Mouse (Mus musculus) retina, embryonic 14.5 days (tissue): ENCODE measurements at regions not wholly inside any gene's neighbourhood (a gene's known extent, or its start where the extent isn't known, plus 50 kb on each side); places are given as distances from the start of the nearest gene placed in this dataset.
"Not testable (repeated sequence)": the region's sequence is repeated elsewhere in the genome, so short reads cannot be mapped to it uniquely, and the experiment has no call there.

Source experiments
- DNase-seq: peaks from one replicate; pipeline ENCODE4 v3.0.0-alpha.2; 2015; ENCODE audit warnings: low spot score

DNA sequence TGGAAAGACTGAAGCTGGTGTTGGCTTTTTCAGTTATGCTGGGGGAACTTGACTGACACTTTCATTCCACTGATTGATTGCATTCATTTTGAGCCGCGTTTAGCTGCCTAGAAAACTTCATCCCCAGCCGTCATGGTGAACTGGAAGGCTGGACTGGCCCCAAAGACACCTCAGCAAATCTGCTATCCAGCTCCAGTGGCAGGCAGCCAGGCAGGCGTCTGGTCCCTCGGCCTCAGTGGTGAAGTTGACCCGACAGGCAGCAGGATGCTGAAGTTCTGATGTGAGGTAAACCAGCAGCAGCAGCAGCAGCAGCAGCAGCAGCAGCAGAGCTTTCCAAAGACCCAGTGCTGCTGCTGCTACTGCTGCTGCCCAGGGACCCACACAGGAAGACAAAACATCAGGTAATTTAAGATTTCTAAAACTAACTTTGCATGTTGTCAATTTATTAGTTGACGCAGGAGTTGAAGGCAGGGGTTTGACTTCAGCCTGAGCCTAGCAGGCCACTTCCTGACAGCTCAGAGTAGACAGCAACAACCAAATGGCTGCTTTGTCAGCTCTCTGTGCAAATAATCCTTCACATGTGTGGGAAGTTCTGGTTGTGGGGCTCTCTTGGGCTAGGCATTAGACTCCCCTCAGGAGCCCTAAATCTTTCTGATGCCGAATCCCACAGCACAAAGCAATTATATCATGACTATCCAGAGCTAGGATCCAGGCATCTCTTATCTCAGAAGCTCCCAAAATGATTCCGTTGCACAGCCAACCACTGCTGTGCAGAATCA, 200.4 kb upstream of the Nhs start:
- DNase-seq, result no peak

DNA sequence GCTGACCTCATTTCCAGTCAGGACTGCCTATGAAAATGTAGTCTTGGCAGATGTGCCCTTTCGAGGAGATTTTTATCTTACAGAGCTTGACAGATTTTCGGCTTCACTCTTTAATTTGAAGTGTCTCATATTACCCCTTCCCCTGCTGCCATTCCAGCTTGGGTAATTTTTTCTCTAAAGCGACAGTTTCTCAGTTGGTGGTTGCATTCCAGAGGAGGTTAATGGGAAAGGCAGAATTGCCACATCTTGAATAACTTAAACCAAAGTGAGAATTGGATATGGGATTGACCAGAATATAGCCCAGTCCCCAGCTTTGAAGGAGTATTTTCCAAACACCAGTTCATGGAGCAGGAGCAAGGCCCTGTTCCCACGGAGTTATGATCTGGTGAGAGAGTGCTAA, 188.8 kb upstream of the Nhs start:
- DNase-seq, result no peak

DNA sequence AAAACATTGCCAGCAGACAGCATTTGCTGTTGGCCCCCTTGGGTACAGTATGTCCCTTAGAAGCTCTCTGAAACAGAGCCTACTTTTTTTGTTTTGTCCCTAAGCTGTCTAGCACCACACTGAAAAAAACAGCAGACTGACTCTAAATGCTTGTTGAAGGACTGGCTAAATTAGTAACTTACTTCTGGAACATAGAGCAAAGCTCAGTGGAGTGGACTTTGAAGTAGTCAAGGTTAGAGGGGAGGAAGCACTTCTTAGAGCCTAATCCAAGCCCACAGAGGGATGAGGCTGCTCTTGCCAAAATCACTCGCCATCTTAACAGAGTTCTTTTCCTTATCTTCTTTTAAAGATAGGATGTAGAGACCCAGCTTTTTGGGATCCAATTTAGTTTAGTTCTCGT, 188.4 kb upstream of the Nhs start:
- DNase-seq, result no peak

DNA sequence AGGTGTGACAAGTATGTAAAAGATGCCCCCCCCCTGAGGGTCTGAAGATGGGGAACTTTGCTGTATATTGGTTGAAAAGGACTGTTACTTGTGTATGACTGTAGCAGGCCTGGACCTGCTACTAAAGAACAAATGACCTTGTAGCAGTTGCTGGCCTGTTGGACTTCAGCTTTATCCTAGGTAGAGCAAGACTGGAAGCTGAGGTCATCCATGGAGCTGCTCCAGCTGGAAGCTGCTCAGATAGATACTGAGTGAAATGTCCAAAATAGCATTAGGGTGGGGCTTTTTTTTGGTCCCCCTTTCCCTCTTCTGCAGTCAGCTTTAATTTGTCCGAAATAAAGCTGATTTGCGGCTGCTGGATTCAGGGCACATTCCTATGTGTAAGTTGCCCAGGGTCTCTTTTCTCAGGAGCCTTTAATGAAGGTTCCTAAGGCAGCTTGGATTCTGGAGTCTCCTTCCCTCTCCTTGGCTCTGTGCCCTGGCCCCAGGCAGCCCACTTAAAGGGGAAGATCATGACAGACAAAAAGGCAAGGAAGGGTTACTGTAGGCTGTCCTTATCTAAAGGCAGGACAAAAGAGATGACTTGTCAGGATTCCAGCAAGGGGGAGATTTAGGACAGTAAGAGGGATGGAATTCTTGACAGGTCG, 186.1 kb upstream of the Nhs start:
- DNase-seq, result no peak

DNA sequence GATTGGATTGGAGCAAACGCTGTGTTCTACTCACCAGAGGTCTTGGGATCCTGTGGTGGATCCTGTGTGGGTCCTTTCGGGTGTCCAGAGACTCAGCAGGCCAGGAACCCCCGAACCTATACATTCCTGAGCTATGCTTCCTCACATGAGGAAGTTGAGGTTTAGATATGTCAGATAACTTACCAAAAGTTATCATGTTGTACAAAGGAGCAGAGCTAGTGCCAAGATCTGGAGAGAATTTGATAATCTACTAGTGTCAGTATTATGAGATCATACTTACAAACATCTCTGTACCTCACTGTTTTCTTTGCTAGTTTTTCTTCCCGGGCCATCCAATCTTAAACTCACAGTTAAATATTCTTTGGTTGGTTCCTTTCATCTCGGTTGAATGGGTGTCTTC, 172.6 kb upstream of the Nhs start:
- no peak for DNase-seq

- DNase-seq, result no peak
These were observed 148.1 kb upstream of the Nhs start for GRCm38 (mm10) chrX:162307646-162308045.

GRCm38 (mm10) chrX:162304145-162304544, 144.6 kb upstream of the Nhs start:
- DNase-seq, result no peak

GRCm38 (mm10) chrX:162302788-162303187, 143.3 kb upstream of the Nhs start:
- DNase-seq, result no peak

GRCm38 (mm10) chrX:162291234-162291633, 131.7 kb upstream of the Nhs start:
- no peak for DNase-seq

GRCm38 (mm10) chrX:162286155-162286554, 126.6 kb upstream of the Nhs start:
- DNase-seq, result not testable (repeated sequence)

DNA sequence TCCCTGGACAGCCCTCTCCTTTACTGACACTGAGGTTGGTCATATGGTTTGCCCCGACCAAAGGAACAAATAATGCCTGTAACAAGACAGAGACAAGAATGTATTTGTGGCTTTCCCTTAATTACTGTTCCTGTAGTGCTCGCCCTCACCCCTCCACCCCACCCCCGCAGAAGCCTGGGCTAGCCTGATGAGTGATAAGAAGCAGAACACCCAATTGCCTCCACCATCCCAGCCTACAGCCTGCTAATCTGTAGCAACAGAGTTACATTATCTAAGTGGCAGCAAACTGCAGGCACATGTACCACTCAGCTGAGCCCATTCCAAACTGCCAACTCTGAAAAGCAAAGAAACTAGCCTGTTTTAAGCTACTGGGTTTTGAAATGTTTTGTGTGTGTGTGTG, 124.7 kb upstream of the Nhs start:
- DNase-seq, result no peak

DNA sequence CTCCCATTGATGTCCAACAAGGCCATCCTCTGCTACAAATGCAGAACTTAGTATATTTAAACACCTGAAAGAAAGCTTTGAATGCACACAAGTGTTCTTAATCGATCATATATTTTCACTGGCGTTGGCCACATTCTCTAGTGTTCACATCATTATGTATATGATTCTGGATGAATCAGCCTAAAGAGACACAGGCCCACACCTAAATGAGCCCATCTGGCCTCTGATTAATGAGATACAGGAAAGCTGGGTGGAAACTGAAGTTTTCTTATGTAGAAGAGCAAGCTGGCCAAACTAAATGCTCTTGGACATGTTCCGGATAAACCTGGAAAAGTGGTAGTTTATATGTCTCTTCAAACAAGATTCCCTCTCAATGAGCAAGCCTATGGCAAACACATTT, 123.2 kb upstream of the Nhs start:
- DNase-seq, result no peak

DNA sequence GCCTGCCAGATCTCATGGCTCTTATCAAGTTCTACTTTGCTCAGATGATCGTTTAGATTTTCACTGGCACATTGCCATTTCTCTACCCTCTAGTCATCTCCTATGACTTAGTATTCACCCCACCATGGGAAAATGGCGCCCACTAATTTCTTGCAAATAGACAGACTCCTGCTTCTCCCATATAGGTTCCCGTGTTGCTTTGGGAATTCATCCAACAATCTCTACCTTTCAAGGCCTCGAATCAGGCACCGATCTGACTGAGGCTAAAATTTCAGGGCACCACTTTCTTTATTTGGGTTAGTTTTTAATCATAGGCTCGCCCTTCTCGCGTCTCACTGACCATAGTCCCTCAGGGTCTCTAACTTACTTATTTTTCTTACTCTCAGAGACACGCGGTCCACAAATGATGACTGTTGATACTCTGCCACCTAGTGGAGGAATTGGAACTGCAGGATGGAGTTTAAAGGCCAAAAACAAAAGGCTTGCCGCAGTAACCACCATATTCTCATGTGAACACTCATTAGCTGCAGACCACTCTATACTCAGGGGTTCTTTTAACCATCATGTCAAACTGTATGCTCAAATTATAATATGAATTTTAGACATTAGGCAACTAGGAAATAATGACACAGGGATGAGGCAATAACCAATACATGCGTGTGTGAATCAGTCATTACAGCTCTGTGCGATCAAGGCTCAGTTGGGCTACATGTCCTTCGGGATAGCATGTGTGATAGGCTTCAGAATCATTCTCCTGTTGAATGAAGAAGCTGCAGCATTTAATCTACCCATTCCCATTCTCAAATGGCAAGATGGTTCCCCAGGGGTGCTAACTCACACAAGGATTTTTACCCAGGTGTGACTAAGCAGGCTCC, 119.5 kb upstream of the Nhs start:
- peak; percentile 82 for DNase-seq

DNA sequence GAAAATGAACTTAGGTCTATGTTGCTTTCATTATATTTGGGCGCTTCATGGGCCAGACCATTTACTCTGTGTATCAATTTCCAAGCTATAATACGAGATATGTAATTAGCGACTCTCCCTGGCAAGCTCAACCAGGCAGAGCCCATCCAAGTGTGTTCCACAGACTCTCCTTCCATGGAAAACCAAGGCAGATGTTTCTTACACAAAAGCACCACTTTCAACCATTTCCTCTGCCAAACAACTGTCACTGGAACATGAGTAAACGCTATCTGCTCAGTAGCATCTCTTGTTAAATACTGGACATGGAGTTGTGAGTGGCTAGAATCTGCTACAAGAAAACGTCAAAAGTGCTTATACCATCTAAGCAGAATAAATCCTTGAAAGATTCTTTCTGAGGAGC, 115.1 kb upstream of the Nhs start:
- no peak for DNase-seq

DNA sequence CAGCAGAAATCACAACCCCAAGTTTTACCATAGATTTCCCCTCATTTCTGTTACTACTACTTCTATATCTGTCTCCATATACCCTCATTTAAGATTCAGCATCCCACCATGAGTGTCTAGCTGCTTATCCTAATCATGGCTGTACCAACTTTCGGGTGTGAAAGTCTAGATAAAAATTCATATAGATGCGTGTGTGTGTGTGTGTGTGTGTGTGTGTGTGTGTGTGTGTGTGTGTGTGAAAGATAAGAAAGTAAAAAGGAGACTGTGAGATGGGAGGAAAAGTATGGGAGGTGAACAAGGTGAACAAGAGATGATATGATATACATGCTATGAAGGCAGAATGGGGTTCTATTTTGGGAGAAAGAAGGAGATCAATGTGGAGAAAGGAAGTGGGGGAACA, 111.7 kb upstream of the Nhs start:
- DNase-seq, result no peak

DNA sequence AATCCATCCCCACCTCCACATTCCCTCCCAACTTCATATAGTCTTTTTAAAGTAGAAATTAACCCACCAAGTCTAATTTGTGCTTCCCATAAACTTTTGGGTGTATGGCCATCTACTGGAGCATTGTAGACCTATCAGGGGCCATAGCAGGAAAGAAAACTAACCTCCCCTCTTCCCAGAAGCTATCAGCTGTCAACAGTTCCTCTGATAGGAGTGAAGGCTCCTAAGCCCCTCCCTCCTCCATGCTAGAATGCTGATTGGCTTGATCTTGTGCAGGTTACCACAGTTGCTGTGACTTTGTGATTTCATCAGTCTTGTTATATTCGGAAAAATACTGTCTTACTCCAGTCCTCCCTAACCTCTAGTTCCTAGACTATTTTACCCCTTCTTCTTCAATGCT, 109.4 kb upstream of the Nhs start:
- DNase-seq, result no peak

DNA sequence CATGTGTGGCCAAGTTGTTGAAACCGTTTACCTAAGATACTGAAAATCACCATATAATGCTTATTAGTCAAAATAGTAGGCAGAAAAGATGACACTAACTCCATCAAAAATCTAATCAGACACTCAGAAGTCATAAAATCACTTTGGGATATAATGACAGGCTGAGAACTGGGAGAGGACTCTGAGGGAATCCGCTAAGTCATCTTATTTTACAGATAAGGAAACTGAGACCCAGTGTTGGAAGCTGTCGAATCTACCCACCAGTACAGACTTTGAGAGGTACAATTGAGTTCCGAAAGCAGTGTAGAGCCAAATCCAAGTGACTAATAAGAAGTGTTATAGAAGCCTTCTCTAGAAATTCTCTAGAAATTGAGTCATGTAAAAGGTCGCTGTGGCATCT, 108.6 kb upstream of the Nhs start:
- DNase-seq, result no peak

- peak; percentile 77 for DNase-seq
These were observed 108.1 kb upstream of the Nhs start for GRCm38 (mm10) chrX:162267679-162268078.

GRCm38 (mm10) chrX:162266769-162267168, 107.2 kb upstream of the Nhs start:
- peak; percentile 77 for DNase-seq

DNA sequence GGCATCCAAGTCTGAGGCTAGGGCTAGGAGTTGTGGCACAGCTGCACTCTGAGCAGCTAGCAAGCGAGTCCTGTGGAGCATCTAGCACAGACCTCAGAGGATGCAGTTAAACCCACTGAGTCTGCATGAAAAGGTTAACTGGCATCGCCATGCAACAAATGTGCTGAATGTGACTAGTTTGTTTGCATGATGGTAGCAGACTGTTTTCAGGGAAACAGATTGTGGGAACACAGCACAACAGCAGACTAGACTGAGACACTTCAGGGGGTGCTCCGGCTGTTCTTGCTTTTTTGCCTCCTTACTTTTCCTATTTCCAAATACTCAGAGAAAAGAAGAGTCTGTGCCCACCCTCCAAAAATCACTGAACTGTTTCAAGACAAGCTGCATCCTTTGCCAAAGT, 97.9 kb upstream of the Nhs start:
- no peak for DNase-seq

DNA sequence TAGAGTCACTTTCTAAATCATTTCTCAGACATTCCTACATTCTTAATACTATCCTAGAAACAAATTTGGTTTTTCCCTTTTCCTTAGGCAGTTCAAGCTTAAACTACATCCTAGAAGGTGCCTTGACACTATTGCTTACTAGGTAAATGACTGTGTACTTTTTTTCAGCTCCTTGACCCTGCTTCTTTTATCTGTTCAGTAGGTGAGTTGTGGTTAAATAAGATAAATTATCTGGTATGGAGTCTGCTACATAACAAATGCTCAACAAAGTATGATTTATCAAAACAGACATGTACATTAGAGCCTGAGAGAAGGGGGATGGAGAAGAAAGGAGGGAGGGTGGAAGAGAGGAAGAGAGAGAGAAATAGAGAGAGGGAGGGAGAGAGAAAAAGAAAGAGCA, 96.3 kb upstream of the Nhs start:
- DNase-seq, result no peak

DNA sequence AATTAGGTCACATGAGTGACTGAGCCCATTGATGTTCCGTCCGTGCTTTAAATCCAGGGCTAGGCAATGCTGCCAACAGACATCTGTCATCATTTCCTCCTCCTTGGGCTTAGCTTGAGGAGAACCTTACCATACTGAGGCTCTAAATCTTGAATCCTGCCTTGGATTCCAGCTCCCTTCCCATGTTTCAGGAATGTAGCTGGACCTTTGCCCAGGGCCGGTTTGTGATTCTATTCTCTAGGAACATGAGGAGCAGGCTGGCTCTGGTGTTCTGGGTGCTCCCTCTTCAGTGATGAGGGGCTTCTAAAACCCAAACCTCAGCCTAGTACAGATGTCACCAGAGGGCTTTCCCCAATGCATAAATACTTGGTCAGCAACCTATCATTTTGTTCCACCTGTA, 81.8 kb upstream of the Nhs start:
- DNase-seq, result peak; percentile 5

DNA sequence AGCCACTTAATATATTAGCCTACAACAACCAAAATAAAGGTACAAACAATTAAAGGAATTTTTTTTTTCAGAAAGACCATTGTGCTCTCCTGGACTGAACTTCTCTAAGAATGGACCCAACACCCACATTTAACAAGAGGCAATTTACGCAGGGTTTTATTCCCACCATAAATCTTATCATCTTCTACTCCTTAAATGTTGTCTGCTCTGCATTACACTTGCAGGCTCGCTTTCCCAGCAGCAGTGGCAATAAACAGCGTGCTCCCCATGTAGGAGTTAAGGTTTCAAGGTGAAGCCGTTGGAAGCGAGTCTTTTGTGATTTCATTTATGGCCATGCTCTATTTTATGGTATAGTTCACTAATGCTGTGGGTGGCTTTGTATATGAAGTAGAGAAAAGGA, 76.0 kb upstream of the Nhs start:
- no peak for DNase-seq
